Mouse (Mus musculus) CH12.LX (cell line): ENCODE results near the gene Trmt112. TPM values are rescaled to one million over a fixed set of nuclear protein-coding genes. Genes with fewer than 3 reads are reported as not detected.
A peak's percentile ranks its signal among the peaks of the same experiment; 100 is the strongest.

Experiments used
- DNase-seq: peaks from one replicate; pipeline ENCODE4 v3.0.0-alpha.2; 2013; ENCODE audit errors: extremely low read depth
- H3K27ac ChIP-seq: 2 replicates; pipeline ENCODE4 v1.5.1; 2012; ENCODE audit warnings: low read depth, mild to moderate bottlenecking, control low read depth, moderate library complexity; ENCODE audit not compliant: insufficient read depth
- H3K27me3 ChIP-seq: replicated peaks from 2 replicates; pipeline ENCODE3; 2012; ENCODE audit warnings: inconsistent platforms
- H3K36me3 ChIP-seq, 2 experiments: replicated peaks in 1 of 2; 2 replicates each; pipeline versions ENCODE3 to v1.6.1; 2012; ENCODE audit warnings: inconsistent platforms in 1 of 2, low read length in 1 of 2, mild to moderate bottlenecking in 1 of 2, mixed read lengths in 1 of 2, moderate library complexity in 1 of 2; ENCODE audit not compliant: control insufficient read depth in 1 of 2, insufficient read depth in 1 of 2
- H3K4me1 ChIP-seq, 2 experiments: 2 replicates each; pipeline ENCODE4 v1.6.1; 2012; ENCODE audit warnings: inconsistent platforms in 1 of 2, moderate library complexity in 1 of 2; ENCODE audit not compliant: insufficient read depth in 2 of 2, control insufficient read depth in 1 of 2
- H3K4me2 ChIP-seq: 2 replicates; pipeline ENCODE4 v1.6.1; 2012; ENCODE audit warnings: low read depth, mild to moderate bottlenecking, control low read depth; ENCODE audit not compliant: poor library complexity, insufficient read depth, severe bottlenecking
- H3K4me3 ChIP-seq, 3 experiments: fragments of 150-350 bp in 1 of 3; sonication (generic) in 1 of 3; replicated peaks in 1 of 3; 2 replicates each; pipeline versions ENCODE3 to v1.5.1; 2011 to 2012; ENCODE audit warnings: low read depth in 2 of 3, low read length in 2 of 3, mild to moderate bottlenecking in 2 of 3, moderate library complexity in 2 of 3, control low read depth in 1 of 3, improper control_type of control experiment in 1 of 3, inconsistent platforms in 1 of 3, mixed read lengths in 1 of 3; ENCODE audit not compliant: poor library complexity in 1 of 3
- H3K79me2 ChIP-seq: replicated peaks from 2 replicates; pipeline ENCODE4 v1.6.1; 2012; ENCODE audit warnings: mild to moderate bottlenecking, moderate library complexity; ENCODE audit not compliant: control insufficient read depth, poor library complexity, insufficient read depth, severe bottlenecking; ENCODE audit errors: extremely low read depth
- H3K9ac ChIP-seq: 2 replicates; pipeline ENCODE4 v1.6.1; 2012; ENCODE audit warnings: low read depth, mild to moderate bottlenecking, control low read depth, moderate library complexity; ENCODE audit not compliant: insufficient read depth
- H3K9me3 ChIP-seq: replicated peaks from 2 replicates; pipeline ENCODE3; 2012; ENCODE audit warnings: low read length, inconsistent platforms, mixed read lengths
- BHLHE40 ChIP-seq: IDR thresholded peaks from 2 replicates; pipeline ENCODE4 v1.6.1; 2011; ENCODE audit warnings: mild to moderate bottlenecking, low read depth, low read length, improper control_type of control experiment
- CHD1 ChIP-seq: IDR thresholded peaks from 2 replicates; pipeline ENCODE4 v1.6.1; 2012; ENCODE audit warnings: low read depth, low read length, improper control_type of control experiment, inconsistent platforms
- CHD2 ChIP-seq: IDR thresholded peaks from 2 replicates; pipeline ENCODE4 v1.6.1; 2011; ENCODE audit warnings: low read length, improper control_type of control experiment
- CTCF ChIP-seq, 2 experiments: IDR thresholded peaks in 1 of 2; conservative IDR thresholded peaks in 1 of 2; 2 replicates each; pipeline ENCODE4 v1.5.1; 2011 to 2012; ENCODE audit warnings: low read depth in 2 of 2, low read length in 2 of 2, improper control_type of control experiment in 1 of 2, inconsistent platforms in 1 of 2, mild to moderate bottlenecking in 1 of 2, moderate library complexity in 1 of 2
- E2F4 ChIP-seq: IDR thresholded peaks from 2 replicates; pipeline ENCODE4 v1.6.1; 2011; ENCODE audit warnings: low read depth, low read length, improper control_type of control experiment; ENCODE audit not compliant: insufficient replicate concordance
- ELF1 ChIP-seq: IDR thresholded peaks from 2 replicates; pipeline ENCODE4 v1.6.1; 2014; ENCODE audit warnings: low read depth, mild to moderate bottlenecking, inconsistent platforms, low read length, improper control_type of control experiment
- EP300 ChIP-seq: IDR thresholded peaks from 2 replicates; pipeline ENCODE4 v1.6.1; 2011; ENCODE audit warnings: low read length, improper control_type of control experiment
- ETS1 ChIP-seq: conservative IDR thresholded peaks from 2 replicates; pipeline ENCODE4 v1.6.1; 2012; ENCODE audit warnings: low read depth, mild to moderate bottlenecking, inconsistent platforms, low read length, improper control_type of control experiment, moderate library complexity
- GABPA ChIP-seq: IDR thresholded peaks from 2 replicates; pipeline ENCODE4 v1.6.1; 2012; ENCODE audit warnings: low read depth, low read length, improper control_type of control experiment, inconsistent platforms; ENCODE audit not compliant: insufficient replicate concordance
- HCFC1 ChIP-seq: IDR thresholded peaks from 2 replicates; pipeline ENCODE4 v1.6.1; 2012; ENCODE audit warnings: low read depth, mild to moderate bottlenecking, inconsistent platforms, low read length, improper control_type of control experiment
- IRF4 ChIP-seq: IDR thresholded peaks from 2 replicates; pipeline ENCODE4 v1.6.1; 2014; ENCODE audit warnings: low read depth, mild to moderate bottlenecking, inconsistent platforms, low read length, improper control_type of control experiment
- JUN ChIP-seq: IDR thresholded peaks from 2 replicates; pipeline ENCODE4 v1.6.1; 2011; ENCODE audit warnings: low read depth, mild to moderate bottlenecking, low read length, improper control_type of control experiment, moderate library complexity; ENCODE audit not compliant: insufficient read depth
- JUND ChIP-seq: conservative IDR thresholded peaks from 2 replicates; pipeline ENCODE4 v1.6.1; 2011; ENCODE audit warnings: low read depth, low read length, improper control_type of control experiment
- KAT2A ChIP-seq: IDR thresholded peaks from 2 replicates; pipeline ENCODE4 v1.6.1; 2012; ENCODE audit warnings: low read length, improper control_type of control experiment, inconsistent platforms; ENCODE audit not compliant: insufficient replicate concordance
- MAFK ChIP-seq: IDR thresholded peaks from 2 replicates; pipeline ENCODE4 v1.6.1; 2011; ENCODE audit warnings: low read length, improper control_type of control experiment; ENCODE audit not compliant: insufficient replicate concordance
- MAX ChIP-seq: IDR thresholded peaks from 2 replicates; pipeline ENCODE4 v1.6.1; 2011; ENCODE audit warnings: low read length, improper control_type of control experiment
- MAZ ChIP-seq: IDR thresholded peaks from 2 replicates; pipeline ENCODE4 v1.6.1; 2012; ENCODE audit warnings: low read depth, mild to moderate bottlenecking, inconsistent platforms, low read length, improper control_type of control experiment, moderate library complexity
- MEF2A ChIP-seq: IDR thresholded peaks from 2 replicates; pipeline ENCODE4 v1.6.1; 2014; ENCODE audit warnings: low read depth, mild to moderate bottlenecking, inconsistent platforms, low read length, improper control_type of control experiment, borderline replicate concordance
- MXI1 ChIP-seq: IDR thresholded peaks from 2 replicates; pipeline ENCODE4 v1.6.1; 2011; ENCODE audit warnings: mild to moderate bottlenecking, low read depth, low read length, improper control_type of control experiment
- MYC ChIP-seq: IDR thresholded peaks from 2 replicates; pipeline ENCODE4 v1.6.1; 2011; ENCODE audit warnings: low read depth, mild to moderate bottlenecking, improper control_type of control experiment, low read length
- NELFE ChIP-seq: IDR thresholded peaks from 2 replicates; pipeline ENCODE4 v1.6.1; 2011; ENCODE audit warnings: low read depth, low read length, improper control_type of control experiment
- NRF1 ChIP-seq: IDR thresholded peaks from 2 replicates; pipeline ENCODE4 v1.6.1; 2014; ENCODE audit warnings: low read depth, mild to moderate bottlenecking, inconsistent platforms, low read length, improper control_type of control experiment, moderate library complexity
- PAX5 ChIP-seq: IDR thresholded peaks from 2 replicates; pipeline ENCODE4 v1.6.1; 2012; ENCODE audit warnings: low read length, inconsistent platforms, mixed read lengths
- POLR2A ChIP-seq: IDR thresholded peaks from 2 replicates; pipeline ENCODE4 v1.6.1; 2011; ENCODE audit warnings: low read depth, mild to moderate bottlenecking, improper control_type of control experiment, low read length
- POLR2AphosphoS2 ChIP-seq: IDR thresholded peaks from 2 replicates; pipeline ENCODE4 v1.6.1; 2011; ENCODE audit warnings: low read depth, low read length, improper control_type of control experiment
- RAD21 ChIP-seq: IDR thresholded peaks from 2 replicates; pipeline ENCODE4 v1.6.1; 2011; ENCODE audit warnings: low read depth, mild to moderate bottlenecking, low read length, improper control_type of control experiment, moderate library complexity
- RCOR1 ChIP-seq: conservative IDR thresholded peaks from 2 replicates; pipeline ENCODE4 v1.6.1; 2012; ENCODE audit warnings: low read depth, mild to moderate bottlenecking, inconsistent platforms, low read length, improper control_type of control experiment
- SIN3A ChIP-seq: IDR thresholded peaks from 2 replicates; pipeline ENCODE4 v1.6.1; 2012; ENCODE audit warnings: low read length, improper control_type of control experiment, inconsistent platforms
- SMC3 ChIP-seq: IDR thresholded peaks from 2 replicates; pipeline ENCODE4 v1.6.1; 2011; ENCODE audit warnings: low read depth, low read length, improper control_type of control experiment
- TBP ChIP-seq: conservative IDR thresholded peaks from 2 replicates; pipeline ENCODE4 v1.6.1; 2011; ENCODE audit warnings: low read depth, low read length, improper control_type of control experiment
- TCF12 ChIP-seq: IDR thresholded peaks from 2 replicates; pipeline ENCODE4 v1.6.1; 2014; ENCODE audit warnings: low read depth, mild to moderate bottlenecking, inconsistent platforms, low read length, improper control_type of control experiment
- UBTF ChIP-seq: IDR thresholded peaks from 2 replicates; pipeline ENCODE4 v1.6.1; 2012; ENCODE audit warnings: low read depth, mild to moderate bottlenecking, inconsistent platforms, low read length, improper control_type of control experiment, moderate library complexity
- USF1 ChIP-seq: IDR thresholded peaks from 2 replicates; pipeline ENCODE4 v1.6.1; 2014; ENCODE audit warnings: low read depth, mild to moderate bottlenecking, inconsistent platforms, low read length, improper control_type of control experiment
- USF2 ChIP-seq: conservative IDR thresholded peaks from 2 replicates; pipeline ENCODE4 v1.6.1; 2011; ENCODE audit warnings: low read depth, low read length, improper control_type of control experiment
- ZC3H11A ChIP-seq: IDR thresholded peaks from 2 replicates; pipeline ENCODE4 v1.6.1; 2012; ENCODE audit warnings: low read depth, mild to moderate bottlenecking, inconsistent platforms, low read length, improper control_type of control experiment
- ZKSCAN1 ChIP-seq: IDR thresholded peaks from 2 replicates; pipeline ENCODE4 v1.6.1; 2012; ENCODE audit warnings: low read depth, inconsistent platforms, low read length, improper control_type of control experiment, borderline replicate concordance
- ZMIZ1 ChIP-seq: IDR thresholded peaks from 2 replicates; pipeline ENCODE4 v1.6.1; 2012; ENCODE audit warnings: low read depth, mild to moderate bottlenecking, inconsistent platforms, low read length, improper control_type of control experiment
- ZNF384 ChIP-seq: IDR thresholded peaks from 2 replicates; pipeline ENCODE4 v1.6.1; 2012; ENCODE audit warnings: low read depth, low read length, improper control_type of control experiment, inconsistent platforms
- dilution Hi-C: fragments of 300-500 bp; cut with MboI; formaldehyde crosslinking; loops from 2 replicates; pipeline ENCODE4 v1.14.3; 2020; ENCODE audit warnings: low sequenced_read_pairs; ENCODE audit not compliant: extremely low pct_unique_long_range_greater_than_20kb, extremely low pct_ligation_motif_present
- in situ Hi-C: fragments of 300-500 bp; cut with MboI; formaldehyde crosslinking; loops from 3 replicates; pipeline ENCODE4 v1.14.3; 2019; ENCODE audit warnings: low sequenced_read_pairs, low pct_ligation_motif_present, low pct_unique_long_range_greater_than_20kb, mixed read lengths
- polyA plus RNA-seq: library from polyadenylated mRNA; unstranded; fragments of >175 nt; gene quantifications from 2 replicates; pipeline ENCODE4 v1.2.1, GENCODE M21; 2012; ENCODE audit warnings: low read depth; ENCODE audit not compliant: insufficient read length
- total RNA-seq, 2 experiments: library from RNA; depleted of rRNA; stranded (reverse); fragments of 300-350 nt in 1 of 2; fragments of >200 nt in 1 of 2; gene quantifications; 2 replicates each; pipeline ENCODE4 v1.2.3; 2012 to 2014

Trmt112 gene
- 191 and 198 TPM in 2 replicates for total RNA-seq (2012; rRNA removed)
- total RNA-seq (2014; rRNA removed), result 89.5 and 97.9 TPM in 2 replicates
- 158 and 212 TPM in 2 replicates for polyA plus RNA-seq

- in situ Hi-C loops (no loop called here), dilution Hi-C loops (no loop called here)
- peaks cover 44 to 72% of the 10 kb centered on the region in 2 experiments for H3K36me3 ChIP-seq
- H3K9me3 ChIP-seq, result no peaks in the 10 kb centered on the region
- TF ChIP-seq CHD2 (peak; percentile 55), POLR2AphosphoS2 (no peak; the same call in 1 of the 2 replicates), USF2 (no peak), POLR2A (peak; percentile 83), MYC (peak; percentile 69), ZMIZ1 (no peak; the same call in 1 of the 2 replicates), CHD1 (no peak), MAX (peak; percentile 85), ZKSCAN1 (no peak), JUND (no peak), ZNF384 (no peak), MAZ (peak; percentile 29; the same call in 1 of the 2 replicates), TBP (0 out of 2 replicates have a peak, but pooled peaks have one; percentile 58), GABPA (no peak; the same call in 1 of the 2 replicates), NELFE (peak; percentile 86), KAT2A (no peak), BHLHE40 (peak; percentile 82), TCF12 (no peak), RCOR1 (no peak), RAD21 (no peak; the same call in 1 of the 2 replicates), UBTF (no peak), SIN3A (peak; percentile 67), JUN (no peak), CTCF (conservative IDR thresholded peaks at IDR 0.05 in 1 of 2, IDR thresholded peaks at IDR 0.05 in 1 of 2; ENCODE audit: low read depth in 2 of 2, low read length in 2 of 2) (no peak), E2F4 (no peak), SMC3 (no peak), EP300 (no peak), ZC3H11A (no peak), ETS1 (no peak), USF1 (peak; percentile 11; the same call in 1 of the 2 replicates), IRF4 (no peak), MEF2A (no peak), MAFK (0 out of 2 replicates have a peak, but pooled peaks have one; percentile 11), HCFC1 (peak; percentile 85), ELF1 (peak; percentile 92), MXI1 (peak; percentile 94), PAX5 (no peak), NRF1 (peak; percentile 41; the same call in 1 of the 2 replicates)
- H3K27me3 ChIP-seq, result no peaks in the 10 kb centered on the region
- peak within 1 kb of the TSS; percentile 97 for H3K27ac ChIP-seq
- H3K9ac ChIP-seq, result peak within 1 kb of the TSS; percentile 94
- peaks cover 10 to 29% of the 10 kb centered on the region in 2 experiments; a peak in 3 of 4 replicates for H3K4me1 ChIP-seq
- peaks cover 21% of the 10 kb centered on the region for H3K79me2 ChIP-seq
- peak within 1 kb of the TSS; percentile 85 to 100 (median 92) for H3K4me3 ChIP-seq
- H3K4me2 ChIP-seq, result peak within 1 kb of the TSS; percentile 87
- peak; percentile 97 for DNase-seq
Observed at GRCm38 (mm10) chr19:6909507-6910289, at the start of gene Trmt112, which contains the start of gene Prdx5. Trmt112 (plus strand) TSS chr19:6909698. Prdx5 (minus strand) TSS chr19:6910106.
